Mouse (Mus musculus): ENCODE results near the gene Ttc9c.

Gene Ttc9c

GRCm38 (mm10) chr19:8848356-8848755, 29.2 kb upstream of the Ttc9c start:
- no peak overlapping the region for H3K4me3 ChIP-seq (replicated peaks; ENCODE audit: low read length)
- no peaks in the 10 kb centered on the region for H3K27me3 ChIP-seq (ENCODE audit: insufficient read depth, low read length)
- no peaks in the 10 kb centered on the region for H3K9me3 ChIP-seq (ENCODE audit: low read length)
- peaks cover 61% of the 10 kb centered on the region for H3K4me1 ChIP-seq (replicated peaks; ENCODE audit: low read depth, low read length)
- no peak for TF ChIP-seq NANOG (IDR thresholded peaks at IDR 0.05; ENCODE audit: borderline replicate concordance, low read length)
- TF ChIP-seq POU5F1 (IDR thresholded peaks at IDR 0.05; ENCODE audit: borderline replicate concordance, low read length): no peak
- TF ChIP-seq CTCF (conservative IDR thresholded peaks at IDR 0.05; ENCODE audit: low read length): no peak
- H3K36me3 ChIP-seq (ENCODE audit: insufficient read depth, low read length): peaks cover 51% of the 10 kb centered on the region

DNA sequence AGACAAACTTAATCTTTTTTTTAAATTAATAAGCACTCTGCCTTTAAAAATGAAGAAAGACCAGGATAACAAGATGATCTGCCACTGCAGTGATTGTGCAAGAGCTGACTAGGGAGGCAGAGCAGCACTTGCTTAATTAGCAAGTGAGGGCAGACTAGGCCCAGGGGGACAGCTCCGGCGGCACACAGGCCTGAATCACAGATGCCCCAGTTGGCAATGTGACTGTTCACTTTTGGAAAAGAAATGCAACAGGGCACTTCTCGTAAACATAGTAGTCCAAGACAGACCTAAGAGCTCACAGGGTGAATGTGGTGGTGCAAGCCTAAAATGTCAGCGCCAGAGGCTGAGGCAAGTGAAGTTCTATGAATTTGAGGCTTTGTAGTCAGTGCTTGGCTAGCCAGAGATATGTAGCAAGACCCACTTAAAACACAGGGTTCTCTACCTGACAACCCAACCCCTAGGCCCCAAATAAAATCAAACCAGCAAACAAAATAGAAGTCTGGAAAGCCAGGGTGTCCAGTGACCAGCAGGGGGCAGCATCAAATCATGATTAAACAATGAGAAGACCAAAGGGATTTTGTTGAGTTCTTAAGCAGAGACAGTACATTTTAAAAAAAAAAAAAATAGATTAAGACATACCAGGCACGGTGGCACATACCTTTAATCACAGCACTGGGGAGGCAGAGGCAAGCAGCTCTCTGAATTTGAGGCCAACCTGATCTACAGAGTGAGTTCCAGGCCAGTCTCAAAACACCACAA, 25.4 kb upstream of the Ttc9c start:
- H3K4me1 ChIP-seq (replicated peaks; ENCODE audit: low read depth, low read length): peaks cover 52% of the 10 kb centered on the region
- no peaks in the 10 kb centered on the region for H3K9me3 ChIP-seq (ENCODE audit: low read length)
- TF ChIP-seq CTCF (conservative IDR thresholded peaks at IDR 0.05; ENCODE audit: low read length): peak; percentile 93
- TF ChIP-seq NANOG (IDR thresholded peaks at IDR 0.05; ENCODE audit: borderline replicate concordance, low read length): no peak
- peaks cover 73% of the 10 kb centered on the region for H3K36me3 ChIP-seq (ENCODE audit: insufficient read depth, low read length)
- H3K27me3 ChIP-seq (ENCODE audit: insufficient read depth, low read length): no peaks in the 10 kb centered on the region
- no peak overlapping the region for H3K4me3 ChIP-seq (replicated peaks; ENCODE audit: low read length)

GRCm38 (mm10) chr19:8842961-8843360, 23.8 kb upstream of the Ttc9c start:
- H3K27me3 ChIP-seq (ENCODE audit: insufficient read depth, low read length): no peaks in the 10 kb centered on the region
- no peak overlapping the region for H3K4me3 ChIP-seq (replicated peaks; ENCODE audit: low read length)
- H3K9me3 ChIP-seq (ENCODE audit: low read length): no peaks in the 10 kb centered on the region
- TF ChIP-seq POU5F1 (IDR thresholded peaks at IDR 0.05; ENCODE audit: borderline replicate concordance, low read length) (no peak), CTCF (conservative IDR thresholded peaks at IDR 0.05; ENCODE audit: low read length) (no peak), NANOG (IDR thresholded peaks at IDR 0.05; ENCODE audit: borderline replicate concordance, low read length) (no peak)
- H3K36me3 ChIP-seq (ENCODE audit: insufficient read depth, low read length): peaks cover 65% of the 10 kb centered on the region
- peaks cover 52% of the 10 kb centered on the region for H3K4me1 ChIP-seq (replicated peaks; ENCODE audit: low read depth, low read length)

DNA sequence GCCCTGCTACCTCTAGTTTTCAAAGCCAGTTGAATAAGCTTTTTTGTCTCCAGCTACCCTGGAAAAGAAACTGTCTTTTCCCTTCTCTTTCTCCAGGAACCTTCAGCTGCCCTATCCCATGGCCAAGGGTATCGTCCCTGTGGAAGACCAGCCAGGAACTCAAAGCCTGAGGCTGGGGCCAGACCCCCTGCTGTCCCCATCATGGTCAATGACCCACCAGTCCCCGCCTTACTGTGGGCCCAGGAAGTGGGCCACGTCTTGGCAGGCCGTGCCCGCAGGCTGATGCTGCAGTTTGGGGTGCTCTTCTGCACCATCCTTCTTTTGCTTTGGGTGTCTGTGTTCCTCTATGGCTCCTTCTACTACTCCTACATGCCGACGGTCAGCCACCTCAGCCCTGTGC, 21.9 kb upstream of the Ttc9c start:
- peaks cover 49% of the 10 kb centered on the region for H3K4me1 ChIP-seq (replicated peaks; ENCODE audit: low read depth, low read length)
- H3K36me3 ChIP-seq (ENCODE audit: insufficient read depth, low read length): peaks cover 45% of the 10 kb centered on the region
- no peaks in the 10 kb centered on the region for H3K9me3 ChIP-seq (ENCODE audit: low read length)
- H3K4me3 ChIP-seq (replicated peaks; ENCODE audit: low read length): peak overlapping the region; percentile 76
- H3K27me3 ChIP-seq (ENCODE audit: insufficient read depth, low read length): no peaks in the 10 kb centered on the region
- no peak for TF ChIP-seq CTCF (conservative IDR thresholded peaks at IDR 0.05; ENCODE audit: low read length)

DNA sequence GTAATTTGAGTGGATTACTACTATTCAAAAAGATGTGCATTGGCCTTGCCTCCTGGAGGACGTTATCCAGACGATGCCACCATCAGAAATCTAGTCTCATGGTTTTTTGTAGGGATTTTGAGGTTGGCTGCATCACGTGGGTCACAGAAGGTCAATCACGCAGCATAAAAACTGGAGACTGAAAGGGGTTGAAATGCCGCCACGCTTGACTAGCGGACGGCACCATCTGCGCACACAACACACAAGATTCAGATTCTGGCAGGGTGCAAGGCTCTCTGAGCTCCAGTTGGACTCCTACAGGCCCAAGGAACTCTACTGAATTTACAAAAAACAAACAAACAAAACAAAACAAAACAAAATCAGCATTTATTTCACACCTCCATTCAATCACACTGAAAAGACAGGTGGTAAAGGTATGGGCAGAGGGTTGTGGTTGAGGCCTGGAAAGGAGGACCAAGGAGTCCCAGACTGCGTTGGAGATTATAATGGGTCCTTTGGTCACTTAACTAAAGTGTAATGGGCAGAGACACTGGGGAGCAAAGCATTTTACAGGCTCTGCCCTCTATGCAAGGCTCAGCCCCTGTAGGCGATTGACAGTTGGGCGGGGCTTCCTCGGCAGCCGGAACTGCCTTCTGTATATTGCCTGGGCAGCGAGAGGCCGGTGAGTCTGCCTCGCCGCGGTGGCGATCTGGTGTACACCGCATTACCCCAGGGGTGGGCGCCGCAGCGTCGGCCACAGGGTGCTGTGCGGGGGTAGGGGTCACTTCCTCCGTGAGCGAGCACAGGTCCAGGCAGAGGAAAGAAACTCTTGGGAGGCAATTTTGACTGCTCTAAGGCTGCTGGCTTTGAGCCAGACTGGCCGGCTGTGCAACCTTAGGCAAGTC, 21.0 kb upstream of the Ttc9c start:
- peaks cover 58% of the 10 kb centered on the region for H3K4me1 ChIP-seq (replicated peaks; ENCODE audit: low read depth, low read length)
- H3K36me3 ChIP-seq (ENCODE audit: insufficient read depth, low read length): peaks cover 43% of the 10 kb centered on the region
- TF ChIP-seq NANOG (IDR thresholded peaks at IDR 0.05; ENCODE audit: borderline replicate concordance, low read length) (no peak), CTCF (conservative IDR thresholded peaks at IDR 0.05; ENCODE audit: low read length) (no peak), POU5F1 (IDR thresholded peaks at IDR 0.05; ENCODE audit: borderline replicate concordance, low read length) (no peak)
- peak overlapping the region; percentile 76 for H3K4me3 ChIP-seq (replicated peaks; ENCODE audit: low read length)
- H3K9me3 ChIP-seq (ENCODE audit: low read length): no peaks in the 10 kb centered on the region
- H3K27me3 ChIP-seq (ENCODE audit: insufficient read depth, low read length): no peaks in the 10 kb centered on the region

- Histone ChIP-seq H3K27me3 (ENCODE audit: insufficient read depth, low read length) (no peaks in the 10 kb centered on the region), H3K9me3 (ENCODE audit: low read length) (no peaks in the 10 kb centered on the region), H3K4me3 (replicated peaks; ENCODE audit: low read length) (peak within 1 kb of the TSS; percentile 76), H3K4me1 (replicated peaks; ENCODE audit: low read depth, low read length) (peaks cover 58% of the 10 kb centered on the region), H3K36me3 (ENCODE audit: insufficient read depth, low read length) (peaks cover 46% of the 10 kb centered on the region)
- no peak for TF ChIP-seq CTCF (conservative IDR thresholded peaks at IDR 0.05; ENCODE audit: low read length)
- TF ChIP-seq NANOG (IDR thresholded peaks at IDR 0.05; ENCODE audit: borderline replicate concordance, low read length): no peak
- TF ChIP-seq POU5F1 (IDR thresholded peaks at IDR 0.05; ENCODE audit: borderline replicate concordance, low read length): no peak
Observed at GRCm38 (mm10) chr19:8839103-8839907, 20.2 kb upstream of the Ttc9c start, which contains the start of gene Gng3. Gene Gng3 (minus strand): TSS chr19:8839194.

DNA sequence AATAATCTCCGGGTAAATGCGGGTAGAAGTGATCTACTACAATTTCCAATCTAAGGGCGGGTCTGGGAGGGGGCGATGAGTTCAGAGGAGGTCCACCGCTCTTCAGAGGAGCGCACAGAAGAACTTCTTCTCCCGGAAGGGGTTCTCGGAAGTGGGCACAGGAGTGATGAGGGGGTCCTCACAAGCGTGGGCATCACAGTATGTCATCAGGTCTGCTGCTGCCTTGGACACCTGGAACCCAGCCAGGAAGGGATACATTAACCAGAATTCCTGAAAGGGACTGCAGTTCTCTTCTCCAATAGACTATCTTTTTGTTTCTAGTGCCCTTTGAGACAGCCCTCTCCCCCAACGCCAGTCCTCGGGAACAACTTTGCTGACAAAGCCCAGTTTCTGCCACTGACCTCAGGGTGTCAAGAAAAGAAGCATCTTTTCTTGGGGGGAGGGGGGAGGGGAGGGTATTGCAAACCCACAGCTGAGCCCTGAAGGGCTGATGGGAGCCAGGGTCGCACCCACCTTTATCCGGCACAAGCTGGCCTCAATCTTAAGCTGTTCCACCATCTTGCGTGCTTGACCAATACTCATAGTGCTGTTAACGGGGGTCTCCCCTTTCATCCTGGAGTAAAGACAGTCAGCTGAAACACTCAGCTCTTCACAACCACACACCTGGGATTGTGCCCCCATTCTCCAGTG, 19.1 kb upstream of the Ttc9c start:
- no peak for TF ChIP-seq POU5F1 (IDR thresholded peaks at IDR 0.05; ENCODE audit: borderline replicate concordance, low read length)
- TF ChIP-seq NANOG (IDR thresholded peaks at IDR 0.05; ENCODE audit: borderline replicate concordance, low read length): no peak
- no peak for TF ChIP-seq CTCF (conservative IDR thresholded peaks at IDR 0.05; ENCODE audit: low read length)
- H3K4me1 ChIP-seq (replicated peaks; ENCODE audit: low read depth, low read length): peaks cover 58% of the 10 kb centered on the region
- H3K4me3 ChIP-seq (replicated peaks; ENCODE audit: low read length): peak overlapping the region; percentile 76
- H3K9me3 ChIP-seq (ENCODE audit: low read length): no peaks in the 10 kb centered on the region
- no peaks in the 10 kb centered on the region for H3K27me3 ChIP-seq (ENCODE audit: insufficient read depth, low read length)
- H3K36me3 ChIP-seq (ENCODE audit: insufficient read depth, low read length): peaks cover 47% of the 10 kb centered on the region
